Mouse (Mus musculus) CD4-positive helper T cell, adult 2 months (primary cell): ENCODE measurements around the gene Sh2d5.
A peak's percentile ranks its signal among the peaks of the same experiment; 100 is the strongest.

Experiments
- DNase-seq: peaks from one replicate; pipeline ENCODE4 v3.0.0-alpha.2; 2012; ENCODE audit warnings: low read depth, missing footprints, low spot score

Sh2d5 gene

DNA sequence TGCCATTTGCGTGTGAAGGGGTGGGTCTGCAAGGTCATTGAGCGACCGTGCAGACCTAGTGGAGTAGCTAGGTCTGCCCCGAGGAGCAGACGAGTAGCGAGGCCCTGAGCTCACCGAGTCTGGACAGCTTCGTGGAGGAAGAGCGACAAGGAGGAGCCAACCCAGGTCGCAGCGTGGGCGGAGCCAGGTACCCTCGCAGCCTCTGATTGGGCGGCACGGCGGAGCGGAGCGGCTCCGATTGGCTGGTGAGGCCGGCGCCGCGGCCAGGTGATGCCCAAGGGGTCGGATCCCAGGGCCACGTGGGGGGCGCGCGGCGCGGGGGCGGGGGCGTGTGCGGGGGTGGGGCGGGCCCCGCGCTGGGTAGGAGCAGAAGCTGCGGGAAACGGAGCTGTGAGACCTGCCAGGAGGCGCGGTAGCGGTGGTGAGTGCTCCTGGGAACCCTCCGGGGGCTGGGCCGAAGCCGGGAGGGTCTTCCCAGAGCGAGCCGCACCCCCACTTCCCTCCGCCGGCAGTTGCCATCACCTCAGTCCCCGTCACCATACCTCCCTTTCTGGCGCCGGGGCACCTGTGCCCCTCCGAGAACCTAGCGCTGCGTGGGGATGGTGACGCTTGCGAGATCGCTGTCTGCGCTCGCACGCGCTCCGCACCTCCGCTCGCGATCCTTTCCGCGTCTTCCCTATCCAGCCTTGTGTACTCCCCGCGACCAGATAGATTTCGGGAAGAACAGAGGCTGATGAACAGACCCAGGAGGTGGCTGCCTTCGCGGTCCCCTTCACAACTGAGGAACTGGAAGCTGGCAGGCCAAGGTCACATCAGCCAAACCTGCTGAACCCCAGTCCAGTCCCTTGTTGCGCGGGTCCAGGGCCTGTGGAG lies at the start of gene Sh2d5, which contains the start of gene Kif17:
Gene Sh2d5, plus strand, starts transcription at position 316 of the 873 bp plus-strand sequence.
Gene Kif17, plus strand, starts transcription at position 348 of the 873 bp plus-strand sequence.
- peak; percentile 83 for DNase-seq

DNA sequence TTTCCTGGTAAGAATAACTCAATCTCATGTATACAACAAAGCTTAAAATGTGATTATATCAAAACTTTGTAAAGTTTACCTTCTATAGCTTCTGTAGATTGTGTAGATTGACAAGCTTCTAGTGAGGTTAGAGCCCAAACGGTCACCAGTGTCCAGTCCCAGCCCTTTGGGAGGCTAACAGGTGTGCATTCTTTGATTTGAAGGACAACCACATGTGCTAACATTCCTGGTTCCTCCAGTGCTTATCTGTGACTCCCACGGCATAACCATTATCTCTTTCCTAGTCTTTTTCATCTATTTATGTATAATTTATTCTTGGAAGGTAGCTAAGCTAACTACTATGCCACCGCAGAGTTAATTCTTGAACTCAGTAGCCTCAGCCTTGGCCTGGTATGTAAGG lies 49.4 kb upstream of the Sh2d5 start:
- no peak for DNase-seq

DNA sequence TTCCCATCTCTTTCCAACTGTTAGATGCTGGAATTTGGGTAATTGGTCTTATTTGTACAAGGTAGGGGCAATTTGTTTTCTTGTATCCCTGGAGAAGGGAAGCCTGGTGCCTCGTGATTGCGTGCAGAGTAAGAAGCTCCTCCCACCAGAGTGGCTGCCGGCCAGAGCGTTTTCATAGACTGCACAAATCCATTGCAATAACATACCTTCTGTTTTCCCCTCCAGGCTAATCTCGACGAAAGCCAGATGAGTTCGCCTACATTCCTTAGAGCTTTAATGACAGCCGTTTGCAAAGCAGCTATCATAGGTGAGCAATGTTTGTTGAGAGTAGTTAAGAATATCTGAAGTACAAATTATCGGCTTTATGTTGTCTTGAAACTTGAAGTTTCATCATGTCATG lies 48.5 kb upstream of the Sh2d5 start:
- DNase-seq = no peak

DNA sequence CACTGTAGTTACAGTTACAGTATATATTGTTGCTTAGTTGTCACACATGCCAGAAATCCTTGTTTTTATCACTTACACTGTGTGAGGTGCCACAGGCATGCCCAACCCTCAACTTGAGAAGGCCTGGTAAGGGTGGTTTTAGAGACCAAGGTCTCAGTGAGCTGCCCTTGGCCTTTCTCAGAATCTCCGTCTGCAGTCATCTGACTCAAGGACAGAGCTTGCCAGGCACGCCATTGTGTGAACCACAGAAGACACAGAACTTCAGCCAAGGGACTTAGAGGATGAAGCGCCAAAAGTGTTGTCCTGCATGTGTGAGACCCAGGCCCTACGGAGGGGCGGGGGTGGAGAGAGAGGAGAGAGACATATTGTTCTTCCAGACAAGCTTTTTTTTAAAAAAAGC lies 40.1 kb upstream of the Sh2d5 start:
- DNase-seq = no peak

DNA sequence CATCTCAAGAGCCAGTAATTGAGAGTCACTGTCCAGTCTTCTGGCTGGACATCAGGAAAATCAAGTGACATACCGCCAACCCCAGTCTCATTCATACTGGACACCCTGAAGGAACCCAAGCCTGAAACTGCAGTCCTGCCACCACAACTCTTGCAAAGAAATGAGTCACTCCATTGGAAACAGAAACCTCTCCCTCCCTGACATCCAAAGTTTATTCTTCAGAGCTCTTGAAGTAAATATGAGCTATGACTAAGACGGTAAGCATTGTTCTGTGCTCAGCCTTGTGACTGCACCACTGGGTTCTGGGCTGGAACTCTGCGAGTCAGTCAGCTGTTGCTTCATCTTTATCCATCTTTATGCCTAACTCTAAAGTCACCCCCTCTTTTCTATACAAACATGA lies 36.3 kb upstream of the Sh2d5 start:
- no peak for DNase-seq

DNA sequence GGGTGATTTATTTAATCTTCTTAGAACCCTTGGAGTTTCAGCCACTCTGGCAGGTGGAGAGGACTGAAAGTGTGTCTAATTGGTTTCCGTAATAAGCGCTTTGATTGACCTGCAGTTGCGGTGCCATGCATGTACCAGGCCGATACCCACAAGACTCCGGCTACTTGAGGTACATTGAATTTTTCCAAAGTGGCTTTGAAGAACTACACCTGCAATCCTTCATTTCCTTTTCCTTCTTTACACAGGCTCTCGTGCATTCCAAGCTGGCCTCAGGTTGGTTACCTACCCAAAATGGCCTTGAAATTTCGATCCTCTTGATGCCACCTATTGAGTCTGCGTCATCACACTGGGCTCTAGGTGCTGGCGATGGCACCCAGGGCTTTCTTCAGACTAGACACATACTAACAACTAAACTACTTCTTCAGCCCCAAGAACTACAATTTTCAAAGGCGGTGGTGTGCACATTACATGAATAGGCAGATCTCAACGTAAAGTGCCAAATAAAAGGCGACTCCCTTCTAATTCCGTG lies 34.5 kb upstream of the Sh2d5 start:
- DNase-seq = no peak

DNA sequence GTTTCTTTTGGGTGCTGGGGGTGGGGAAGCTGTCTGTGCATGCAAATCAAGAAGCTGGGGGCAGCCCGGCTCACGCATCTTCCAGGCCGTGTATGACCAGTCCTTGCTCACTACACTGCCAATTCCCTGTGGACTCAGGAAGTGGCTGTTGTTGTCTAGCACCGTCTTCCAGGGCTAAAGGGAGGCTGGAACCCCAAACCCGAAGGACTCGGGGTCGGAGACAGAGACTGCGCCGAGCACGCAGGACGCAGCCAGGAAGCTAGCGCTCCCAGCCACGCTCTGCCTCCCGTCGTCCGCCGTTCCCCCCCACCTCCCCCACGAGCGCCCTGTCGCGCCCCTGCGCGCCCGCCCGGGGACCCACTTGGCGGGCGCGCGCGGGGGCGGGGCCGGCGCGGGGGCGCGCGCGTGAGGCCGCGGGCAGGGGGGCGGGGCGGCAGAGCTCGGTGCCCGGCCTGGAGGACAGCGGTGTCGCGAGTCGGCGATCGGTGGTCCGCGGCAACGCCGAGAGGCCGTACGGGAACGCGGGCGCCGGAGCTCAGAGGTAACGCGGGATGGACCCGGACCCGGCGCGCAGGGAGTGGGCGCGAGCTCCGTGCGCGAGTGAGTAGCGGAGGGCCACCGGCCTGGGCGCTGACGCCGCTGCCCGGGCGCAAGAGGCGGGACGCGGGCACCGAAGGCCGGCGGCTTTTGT lies 33.9 kb upstream of the Sh2d5 start, which contains the start of gene Hp1bp3:
Gene Hp1bp3, plus strand, starts transcription at position 97 of the 691 bp plus-strand sequence.
- DNase-seq = peak; percentile 87

DNA sequence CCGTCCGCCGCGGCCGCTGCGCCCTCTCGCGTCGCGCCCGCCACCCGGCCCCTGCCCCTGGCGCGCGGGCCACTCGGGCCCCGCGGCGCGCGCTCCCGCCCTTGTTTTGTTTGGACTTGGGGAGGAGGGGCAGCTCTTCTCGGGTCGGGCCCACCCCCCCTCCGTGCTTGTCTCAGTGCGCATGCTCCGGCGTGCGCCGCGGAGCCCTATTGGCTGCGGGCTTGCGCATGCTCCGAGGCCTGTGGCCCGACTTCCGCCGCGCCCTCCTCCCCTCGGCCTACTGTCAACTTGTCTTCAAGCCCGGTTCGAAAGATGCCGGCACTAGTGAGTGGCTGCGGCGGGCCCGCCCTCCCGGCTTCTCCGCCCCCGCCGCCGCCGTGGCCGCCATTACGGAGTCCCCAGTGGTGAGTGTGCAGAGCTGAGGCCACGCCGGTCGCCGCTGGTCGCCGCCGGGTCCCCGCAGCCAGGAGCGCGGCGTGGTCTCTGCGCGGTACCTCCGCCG lies 33.3 kb upstream of the Sh2d5 start:
- peak; percentile 99 for DNase-seq

DNA sequence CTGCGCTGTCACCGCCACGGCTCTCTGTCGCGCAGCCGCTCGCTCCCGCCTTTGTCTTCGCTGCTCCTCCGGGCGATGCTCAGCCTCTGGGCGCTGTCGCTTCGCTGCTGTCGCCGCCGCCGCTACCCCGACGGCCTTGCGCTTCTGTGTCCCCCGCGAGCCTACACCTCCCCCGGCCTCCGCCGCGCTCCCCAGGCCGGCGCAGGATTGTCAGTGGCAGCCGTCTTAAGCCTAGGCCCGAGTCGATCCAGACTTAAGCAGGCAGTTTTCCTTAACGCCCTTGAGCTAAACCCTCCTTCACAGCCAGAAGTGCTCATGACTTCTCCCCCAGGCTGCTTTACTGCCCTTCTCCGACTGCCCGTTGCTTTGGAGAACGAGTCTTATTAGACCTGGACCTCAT lies 32.8 kb upstream of the Sh2d5 start:
- no peak for DNase-seq

DNA sequence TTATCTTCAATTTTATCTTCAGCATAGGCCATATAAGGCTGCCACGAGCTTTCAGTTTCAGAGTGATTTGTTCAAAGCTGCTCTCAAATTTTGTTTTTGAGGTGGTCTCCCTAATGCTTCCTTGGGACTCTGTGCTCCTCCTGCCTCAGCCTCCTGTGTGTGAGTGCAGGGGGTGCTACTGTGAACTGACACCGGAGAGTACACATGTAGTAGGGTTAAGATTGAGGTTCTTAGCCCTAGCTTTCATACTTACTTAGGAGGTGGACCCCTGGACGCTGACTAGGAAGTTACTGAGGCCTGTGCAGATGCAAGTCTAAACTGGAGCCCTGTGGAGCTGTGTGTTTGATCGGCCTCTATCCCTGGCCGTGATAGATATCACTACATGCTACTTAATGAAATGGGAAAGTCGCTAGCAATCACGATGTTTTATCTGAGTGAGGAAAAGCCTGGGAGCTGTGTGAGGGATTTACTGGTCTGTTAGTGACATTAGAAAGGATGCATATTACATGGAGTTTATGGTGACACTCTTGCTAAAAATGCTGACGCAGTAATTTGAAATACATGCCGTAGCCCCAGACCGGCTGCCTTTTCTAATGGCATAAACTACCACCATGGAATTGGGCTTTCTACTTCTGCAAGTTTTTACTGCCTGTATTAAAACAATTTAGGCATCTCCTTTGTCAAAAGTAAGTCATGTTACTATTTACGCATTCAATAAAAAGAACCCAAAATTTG lies 32.1 kb upstream of the Sh2d5 start:
- DNase-seq = peak; percentile 36

DNA sequence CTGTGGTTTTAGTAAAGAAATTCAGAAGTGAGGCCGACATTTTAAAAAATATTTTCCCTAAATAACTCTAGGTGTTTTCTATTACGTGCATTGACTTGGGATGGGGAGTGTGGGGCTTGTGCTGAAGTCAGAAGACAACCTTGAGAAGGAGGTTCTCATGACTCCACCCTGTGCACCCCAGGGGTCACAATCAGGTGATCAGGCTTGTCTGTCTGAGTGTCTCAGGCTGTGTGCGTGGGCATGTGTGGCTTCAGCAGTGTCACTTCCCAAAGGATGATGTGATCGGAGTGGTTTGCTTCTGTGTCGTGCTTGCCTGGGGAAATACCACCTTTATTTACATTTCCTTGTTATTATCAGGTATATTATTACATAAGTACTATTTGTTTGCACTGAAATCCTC lies 30.9 kb upstream of the Sh2d5 start:
- DNase-seq = peak; percentile 60

DNA sequence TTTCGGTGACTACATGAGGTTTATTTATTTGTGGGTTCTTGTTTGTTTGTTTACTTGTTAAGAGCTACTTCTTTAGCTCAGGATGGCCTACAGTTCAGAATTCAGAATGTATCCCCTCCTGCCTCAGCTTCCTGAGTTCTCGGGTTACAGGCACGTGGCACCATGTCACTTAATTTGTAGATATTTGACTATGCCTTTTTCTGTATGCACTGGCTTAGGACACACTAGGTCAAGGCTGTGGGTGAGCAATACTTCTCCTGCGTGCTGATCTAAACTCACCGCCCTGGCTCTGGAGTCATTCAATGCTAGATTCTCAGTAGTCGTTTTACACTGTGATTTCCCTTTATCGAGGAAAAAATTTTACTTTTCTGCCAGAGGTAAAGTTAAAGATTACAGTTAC lies 29.4 kb upstream of the Sh2d5 start:
- DNase-seq = no peak

DNA sequence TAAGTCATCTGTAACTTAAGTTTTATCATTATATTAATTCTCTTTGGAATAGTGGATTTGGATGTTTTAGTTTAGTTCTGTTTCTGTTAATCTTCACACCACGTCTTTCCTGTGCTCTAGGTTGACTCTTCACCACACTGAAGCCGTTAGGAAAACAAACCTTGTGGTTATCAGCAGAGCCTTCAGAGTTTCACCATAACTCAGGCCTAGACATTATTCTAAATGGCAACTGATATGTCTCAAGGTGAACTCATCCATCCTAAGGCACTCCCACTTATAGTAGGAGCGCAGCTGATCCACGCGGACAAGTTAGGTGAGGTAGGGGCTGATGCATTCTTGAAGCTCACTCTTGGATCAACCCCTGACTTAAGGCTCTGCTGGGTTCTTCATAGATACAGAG lies 28.8 kb upstream of the Sh2d5 start:
- no peak for DNase-seq

DNA sequence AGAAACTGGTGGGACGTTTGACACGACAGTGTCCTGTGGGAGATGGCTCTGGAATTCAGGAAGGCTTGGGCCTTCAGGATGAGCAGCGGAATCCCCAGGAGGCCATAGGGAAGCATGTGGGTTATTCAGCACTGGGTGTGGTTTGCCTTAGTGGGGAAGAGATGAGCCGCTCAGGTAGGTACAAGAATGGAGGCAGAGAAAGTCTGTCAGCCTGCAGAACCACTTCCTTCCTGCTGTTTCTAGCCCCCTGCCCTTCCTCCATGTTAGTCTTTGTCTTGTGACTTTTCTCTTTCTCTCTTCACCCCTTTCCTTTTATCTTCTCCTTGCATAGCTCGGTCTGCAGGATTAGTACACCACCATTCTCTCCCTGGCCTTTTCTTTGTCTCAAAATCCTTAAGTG lies 27.8 kb upstream of the Sh2d5 start:
- DNase-seq = peak; percentile 53

DNA sequence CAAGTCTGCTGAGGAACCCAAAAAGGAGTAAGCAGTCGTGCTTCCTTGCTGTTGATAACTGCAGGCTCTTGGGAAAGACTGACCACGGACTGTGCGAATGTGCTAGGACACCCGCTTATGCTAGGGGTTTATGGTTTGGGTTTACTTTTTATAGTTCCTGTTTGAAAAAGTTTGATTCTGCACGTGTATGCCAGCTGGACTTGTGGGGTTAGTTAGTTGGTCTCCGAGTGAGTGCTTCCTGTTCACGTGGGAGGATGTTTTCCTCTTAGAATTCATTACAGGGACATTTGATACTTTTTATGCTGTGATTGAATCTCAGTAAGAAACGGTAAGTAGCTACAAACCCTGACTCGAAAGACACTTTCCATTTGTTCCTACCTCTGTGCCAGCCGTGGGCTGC lies 26.6 kb upstream of the Sh2d5 start:
- DNase-seq = peak; percentile 43

DNA sequence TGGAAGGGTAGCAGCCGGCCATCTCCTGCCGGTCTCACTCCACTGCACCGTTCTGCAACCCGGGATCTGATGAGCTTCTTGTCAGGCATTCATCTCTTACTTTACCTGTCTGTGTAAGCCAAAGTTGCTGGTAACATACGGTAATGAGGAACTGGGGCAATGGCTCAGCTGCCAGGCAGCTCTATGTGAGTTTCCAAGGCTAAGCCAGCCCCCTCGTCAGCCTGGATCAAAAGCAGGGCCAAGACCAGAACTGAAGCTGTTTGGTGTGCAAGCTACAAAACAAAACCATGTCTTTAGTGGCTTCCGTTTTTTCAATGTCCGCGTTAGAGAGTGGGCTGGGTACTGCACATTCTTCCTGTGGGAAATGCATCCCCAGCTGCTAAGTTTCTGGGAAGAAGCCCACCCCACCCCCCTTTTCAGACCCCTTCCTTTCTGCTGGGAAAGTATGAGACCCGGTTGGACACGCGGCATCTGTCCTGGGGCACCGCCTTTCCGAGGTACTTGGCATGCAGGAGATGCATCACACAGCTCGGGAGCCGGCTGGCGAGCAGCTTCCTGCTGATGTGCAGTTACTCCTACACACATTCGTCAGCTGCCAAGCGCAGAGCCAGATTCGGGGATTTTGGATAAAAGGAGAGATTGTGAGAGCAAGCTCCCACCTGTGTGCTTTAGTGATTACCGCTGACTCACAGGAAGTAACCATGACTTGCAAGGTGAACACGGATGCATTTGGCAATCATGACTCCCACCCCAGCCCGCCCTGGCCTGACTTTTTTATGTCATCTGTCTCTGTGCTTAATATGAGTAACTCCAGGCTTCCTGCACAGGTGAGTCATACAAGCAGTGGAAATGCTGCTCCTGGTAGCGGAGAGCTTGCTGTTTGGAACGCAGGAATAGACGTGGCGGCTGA lies 3.2 kb upstream of the Sh2d5 start:
- DNase-seq = peak; percentile 23

DNA sequence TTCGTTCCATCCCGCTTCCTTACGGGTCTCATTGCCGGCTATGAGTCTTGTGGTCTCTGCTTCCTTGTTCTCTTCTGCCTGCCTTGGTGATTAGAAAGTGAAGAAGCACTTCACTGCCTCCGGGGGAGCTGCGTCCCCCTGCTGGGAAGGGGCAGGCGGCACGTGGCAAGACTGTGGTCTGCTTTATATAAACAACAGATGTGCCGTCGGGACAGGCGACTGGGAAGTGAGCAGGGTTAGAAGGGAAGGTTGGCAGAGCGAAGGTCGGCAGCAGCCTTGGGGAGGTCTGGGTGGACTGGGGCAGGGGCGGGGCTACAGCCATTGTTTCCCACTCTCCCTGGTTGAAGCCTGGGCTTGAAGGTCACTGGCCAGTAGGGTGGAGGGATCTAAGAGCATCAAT lies 1.6 kb downstream of the Sh2d5 start:
- peak; percentile 34 for DNase-seq

DNA sequence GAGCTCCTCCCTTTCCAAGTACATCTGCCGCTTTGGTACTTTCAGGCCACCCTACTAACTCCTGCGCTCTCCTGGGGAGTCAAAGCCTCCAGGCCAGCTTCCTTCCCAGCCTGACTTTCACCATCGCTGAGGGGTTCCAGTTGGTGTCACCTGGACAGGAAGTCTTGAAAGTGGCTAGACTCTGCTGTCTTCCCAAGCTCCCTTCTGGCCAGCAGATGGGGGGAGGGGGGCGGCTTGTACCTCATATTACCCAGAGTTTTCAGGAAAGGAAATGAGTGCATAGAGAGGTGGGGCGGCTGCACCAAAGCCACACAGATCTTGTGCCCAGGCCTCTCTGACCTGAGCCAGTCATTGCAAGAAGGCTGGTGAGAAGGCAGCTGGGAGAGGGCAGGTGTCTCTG lies 2.0 kb downstream of the Sh2d5 start:
- DNase-seq = no peak

DNA sequence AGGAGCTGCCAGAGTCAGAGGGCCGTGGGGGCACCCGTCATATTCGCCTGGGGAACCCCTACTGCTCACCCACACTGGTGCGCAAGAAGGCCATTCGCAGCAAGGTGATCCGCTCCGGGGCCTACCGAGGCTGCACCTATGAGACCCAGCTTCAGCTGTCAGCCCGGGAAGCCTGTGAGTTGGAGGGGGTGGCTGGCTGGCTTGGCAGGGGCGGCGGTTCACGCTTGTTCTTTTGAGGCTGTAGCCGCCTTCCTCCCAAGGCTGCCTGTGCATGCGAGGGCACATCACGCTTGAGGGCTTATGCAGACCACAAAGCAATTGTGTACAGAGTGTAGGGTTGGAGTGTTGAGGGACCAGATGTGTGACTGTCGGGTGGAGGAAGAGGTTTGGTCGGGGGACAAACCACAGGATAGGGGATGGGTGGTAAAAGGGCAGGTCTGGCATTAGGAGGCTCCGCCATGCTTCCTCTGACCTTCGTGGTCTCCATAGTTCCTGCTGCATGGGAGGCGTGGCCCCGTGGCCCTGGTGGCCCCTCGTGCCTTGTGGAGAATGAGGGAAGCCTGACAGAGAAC lies 7.0 kb downstream of the Sh2d5 start:
- peak; percentile 44 for DNase-seq

DNA sequence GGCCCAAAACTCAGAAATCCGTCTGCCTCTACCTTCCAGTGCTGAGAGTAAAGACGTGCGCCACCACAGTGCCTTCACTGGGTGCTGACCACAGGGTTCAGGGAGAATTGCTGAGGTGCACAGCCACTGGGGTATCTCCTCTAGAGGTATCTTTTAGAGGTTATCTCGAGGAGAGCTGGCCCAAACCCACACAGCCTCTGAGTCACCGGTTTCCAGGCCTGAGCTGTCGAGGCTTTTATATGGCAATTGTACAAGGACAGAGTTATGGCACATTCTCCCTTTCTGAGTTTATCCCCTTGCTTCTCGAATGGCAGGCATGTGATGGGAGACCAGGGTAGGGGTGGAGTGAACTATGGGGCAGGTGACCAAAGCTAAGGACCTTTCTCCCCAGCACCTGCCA lies 8.5 kb downstream of the Sh2d5 start:
- DNase-seq = no peak
